In genomic region chr9:83805164-83805976, GRCm38 (mm10) we compare ENCODE assay signal across 8 mouse cellular contexts. TPM values are rescaled to one million over a fixed set of nuclear protein-coding genes. Genes with fewer than 3 reads are reported as not detected.
A peak's percentile ranks its signal among the peaks of the same experiment; 100 is the strongest.
DNase-seq lines count a peak whose midpoint lies in the region; ATAC-seq lines count a peak whose summit lies in the region.

No protein-coding gene starts in this region.

- H3K36me3 ChIP-seq in hindbrain, embryonic 12.5 days: no peaks in the 10 kb centered on the region
- no peaks in the 10 kb centered on the region for H3K36me3 ChIP-seq in liver, embryonic 15.5 days (replicated peaks)

- H3K27me3 ChIP-seq in hindbrain, embryonic 12.5 days: peaks cover 3% of the 10 kb centered on the region; the same call in 1 of the 2 replicates
- H3K27me3 ChIP-seq in liver, embryonic 15.5 days: peaks cover 49% of the 10 kb centered on the region

- H3K27ac ChIP-seq in hindbrain, embryonic 12.5 days: peak overlapping the region; percentile 93
- no peak overlapping the region for H3K27ac ChIP-seq in liver, embryonic 15.5 days (replicated peaks)

- H3K9me3 ChIP-seq in hindbrain, embryonic 12.5 days (replicated peaks): no peaks in the 10 kb centered on the region
- H3K9me3 ChIP-seq in liver, embryonic 15.5 days (replicated peaks): no peaks in the 10 kb centered on the region

- H3K4me3 ChIP-seq in hindbrain, embryonic 12.5 days: peak overlapping the region; percentile 73
- peak overlapping the region; percentile 47 for H3K4me3 ChIP-seq in liver, embryonic 15.5 days (replicated peaks)

- under 1% methylated on average over 37 of the region's 37 CpGs for WGBS in hindbrain, embryonic 12.5 days
- 2% methylated on average over 37 of the region's 37 CpGs for WGBS in liver, embryonic 15.5 days (ENCODE audit: insufficient replicate concordance)

- H3K4me2 ChIP-seq in hindbrain, embryonic 12.5 days (replicated peaks): peak overlapping the region; percentile 79
- H3K4me2 ChIP-seq in liver, embryonic 15.5 days: peak overlapping the region; percentile 70

- H3K9ac ChIP-seq in hindbrain, embryonic 12.5 days: peak overlapping the region; percentile 78
- H3K9ac ChIP-seq in liver, embryonic 15.5 days: no peak overlapping the region

- peaks cover 19% of the 10 kb centered on the region for H3K4me1 ChIP-seq in hindbrain, embryonic 12.5 days
- peaks cover 11% of the 10 kb centered on the region for H3K4me1 ChIP-seq in liver, embryonic 15.5 days (replicated peaks)

- peak; percentile 46 to 55 for DNase-seq in layer of hippocampus, postnatal 10 days (ENCODE audit: low spot score in 2 of 2)
- DNase-seq in layer of hippocampus, adult 8-10 months (ENCODE audit: low spot score in 2 of 2): no peak
- DNase-seq in R1 (ENCODE audit: low read depth, low spot score): peak; percentile 54
- DNase-seq in embryo, embryonic 9.5 days (ENCODE audit: extremely low spot score): peak; percentile 66
- peak; percentile 61 for DNase-seq in right cerebral cortex, postnatal 4 days
- no peak for DNase-seq in adrenal gland, adult 2 months

- peak; percentile 86 for ATAC-seq in hindbrain, embryonic 12.5 days (ENCODE audit: low FRiP score)
- no peak for ATAC-seq in liver, embryonic 15.5 days (ENCODE audit: insufficient read depth)

RNA-seq across cellular contexts. Expression of gene Elovl4, which starts 0.7 kb away (rescaled TPM):
- total RNA-seq in layer of hippocampus, postnatal 10 days (2021): 10 to 100 TPM; 87.5 to 93.3 TPM
- 10 to 100 TPM; 49.4 to 61.5 (median 54.9) TPM for total RNA-seq in layer of hippocampus, adult 8-10 months (2022)
- polyA plus RNA-seq in hindbrain, embryonic 12.5 days (2016; fragmentation: Nextera tagmentation; extraction: Ambion mirVana): 48.2 and 53.2 TPM in 2 replicates
- 0.20 and 0.36 TPM in 2 replicates for polyA plus RNA-seq in liver, embryonic 15.5 days (2015; fragmentation: Nextera tagmentation; extraction: Ambion mirVana)
- 1 to 10 TPM in 1 of 2 experiments, under 1 TPM in 1; 0.81 to 1.8 TPM for total RNA-seq in adrenal gland, adult 2 months (2021)
- 1.6 and 1.8 TPM in 2 replicates for polyA plus RNA-seq in adrenal gland, adult 2 months (2012; rRNA removed)

RNA-seq across cellular contexts. Expression of gene Ttk, which starts 29.1 kb away (rescaled TPM):
- total RNA-seq in layer of hippocampus, postnatal 10 days (2021): 1 to 10 TPM; 1.8 to 3.0 TPM
- 1 to 10 TPM in 1 of 4 experiments, under 1 TPM in 3; 0.43 to 1.5 (median 0.61) TPM for total RNA-seq in layer of hippocampus, adult 8-10 months (2022)
- polyA plus RNA-seq in hindbrain, embryonic 12.5 days (2016; fragmentation: Nextera tagmentation; extraction: Ambion mirVana): 23.9 and 25.3 TPM in 2 replicates
- polyA plus RNA-seq in liver, embryonic 15.5 days (2015; fragmentation: Nextera tagmentation; extraction: Ambion mirVana): 15.9 and 16.6 TPM in 2 replicates
- 1 to 10 TPM; 1.2 to 6.5 TPM for total RNA-seq in adrenal gland, adult 2 months (2021)
- polyA plus RNA-seq in adrenal gland, adult 2 months (2012; rRNA removed): 0.03 and 0.10 TPM in 2 replicates

Comparison
In these comparisons a context has a peak if more than half of its experiments do, and no peak if none do; other contexts are left out.
1. DNase-seq: peak in layer of hippocampus, postnatal 10 days (2 of 2), R1 (single experiment), embryo, embryonic 9.5 days (single experiment) and right cerebral cortex, postnatal 4 days (single experiment); none in layer of hippocampus, adult 8-10 months (0 of 2) and adrenal gland, adult 2 months (single experiment).
2. RNA of gene Elovl4, which starts 0.7 kb away (total RNA-seq): 87.5 to 93.3 TPM in layer of hippocampus, postnatal 10 days and 49.4 to 61.5 TPM in layer of hippocampus, adult 8-10 months; 0.81 to 1.8 TPM in adrenal gland, adult 2 months; every median in the first group is over 10 times any median in the second.